Mouse (Mus musculus) megakaryocyte, embryonic 14.5 days (primary cell): ENCODE measurements around the gene Rilp. TPM values are rescaled to one million over a fixed set of nuclear protein-coding genes. Genes with fewer than 3 reads are reported as not detected.

Source experiments
- H3K27me3 ChIP-seq: replicated peaks from 2 replicates; pipeline ENCODE3; 2012; ENCODE audit warnings: inconsistent platforms
- H3K36me3 ChIP-seq: replicated peaks from 2 replicates; pipeline ENCODE3; 2012; ENCODE audit warnings: low read length, inconsistent platforms, mixed read lengths
- H3K4me1 ChIP-seq: 2 replicates; pipeline ENCODE4 v1.6.1; 2012; ENCODE audit warnings: inconsistent platforms
- H3K4me3 ChIP-seq: replicated peaks from 2 replicates; pipeline ENCODE3; 2012; ENCODE audit warnings: moderate library complexity, mild to moderate bottlenecking, inconsistent platforms
- H3K9me3 ChIP-seq: 2 replicates; pipeline ENCODE4 v1.6.1; 2012; ENCODE audit warnings: inconsistent platforms
- FLI1 ChIP-seq: IDR thresholded peaks from 2 replicates; pipeline ENCODE4 v1.6.1; 2012; ENCODE audit warnings: low read length, inconsistent platforms, mixed read lengths
- GATA1 ChIP-seq: IDR thresholded peaks from 3 replicates; pipeline ENCODE4 v1.6.1; 2012; ENCODE audit warnings: mixed read lengths, low read length, inconsistent platforms, borderline replicate concordance
- polyA plus RNA-seq: library from polyadenylated mRNA; stranded (reverse); fragments of >175 nt; gene quantifications from 2 replicates; pipeline ENCODE4 v1.2.3, GENCODE M21; 2012; ENCODE audit warnings: low replicate concordance; ENCODE audit not compliant: insufficient read depth

Rilp gene
- polyA plus RNA-seq, 1 experiment, result 9.5 TPM

- H3K9me3 ChIP-seq, result no peaks in the 10 kb centered on the region
- no peaks in the 10 kb centered on the region for H3K27me3 ChIP-seq
- peak overlapping the region; percentile 86 for H3K4me3 ChIP-seq
- peaks cover 96% of the 10 kb centered on the region for H3K4me1 ChIP-seq
- TF ChIP-seq FLI1 (no peak), GATA1 (no peak)
- H3K36me3 ChIP-seq, result peaks cover 85% of the 10 kb centered on the region
Measured at GRCm38 (mm10) chr11:75538184-75538969, 28.5 kb downstream of the Rilp start.

DNA sequence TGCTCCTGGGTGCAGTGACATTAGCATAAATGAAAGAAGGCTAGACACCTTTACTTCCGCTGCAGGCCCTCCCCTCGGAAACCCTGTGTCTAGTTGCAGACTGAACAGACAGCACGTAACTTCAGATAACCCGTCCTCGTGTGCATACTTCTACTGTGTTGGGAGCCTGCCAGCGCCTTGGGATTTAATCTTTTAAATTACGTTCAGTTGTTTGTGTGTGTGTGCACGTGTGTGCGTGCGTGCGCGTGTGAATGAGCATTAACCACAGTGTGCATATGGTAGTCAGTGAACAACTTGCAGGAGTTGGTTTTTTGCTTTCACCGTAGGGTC is 29.0 kb downstream of the Rilp start:
- no peaks in the 10 kb centered on the region for H3K27me3 ChIP-seq
- no peaks in the 10 kb centered on the region for H3K9me3 ChIP-seq
- H3K4me3 ChIP-seq, result no peak overlapping the region
- H3K4me1 ChIP-seq, result peaks cover 91% of the 10 kb centered on the region
- peaks cover 90% of the 10 kb centered on the region for H3K36me3 ChIP-seq
- TF ChIP-seq FLI1 (no peak), GATA1 (no peak)

GRCm38 (mm10) chr11:75540209-75540608 is 30.3 kb downstream of the Rilp start:
- peaks cover 95% of the 10 kb centered on the region for H3K36me3 ChIP-seq
- peaks cover 91% of the 10 kb centered on the region for H3K4me1 ChIP-seq
- H3K4me3 ChIP-seq, result peak overlapping the region; percentile 78
- no peak for TF ChIP-seq FLI1
- TF ChIP-seq GATA1, result no peak
- no peaks in the 10 kb centered on the region for H3K27me3 ChIP-seq
- H3K9me3 ChIP-seq, result no peaks in the 10 kb centered on the region

DNA sequence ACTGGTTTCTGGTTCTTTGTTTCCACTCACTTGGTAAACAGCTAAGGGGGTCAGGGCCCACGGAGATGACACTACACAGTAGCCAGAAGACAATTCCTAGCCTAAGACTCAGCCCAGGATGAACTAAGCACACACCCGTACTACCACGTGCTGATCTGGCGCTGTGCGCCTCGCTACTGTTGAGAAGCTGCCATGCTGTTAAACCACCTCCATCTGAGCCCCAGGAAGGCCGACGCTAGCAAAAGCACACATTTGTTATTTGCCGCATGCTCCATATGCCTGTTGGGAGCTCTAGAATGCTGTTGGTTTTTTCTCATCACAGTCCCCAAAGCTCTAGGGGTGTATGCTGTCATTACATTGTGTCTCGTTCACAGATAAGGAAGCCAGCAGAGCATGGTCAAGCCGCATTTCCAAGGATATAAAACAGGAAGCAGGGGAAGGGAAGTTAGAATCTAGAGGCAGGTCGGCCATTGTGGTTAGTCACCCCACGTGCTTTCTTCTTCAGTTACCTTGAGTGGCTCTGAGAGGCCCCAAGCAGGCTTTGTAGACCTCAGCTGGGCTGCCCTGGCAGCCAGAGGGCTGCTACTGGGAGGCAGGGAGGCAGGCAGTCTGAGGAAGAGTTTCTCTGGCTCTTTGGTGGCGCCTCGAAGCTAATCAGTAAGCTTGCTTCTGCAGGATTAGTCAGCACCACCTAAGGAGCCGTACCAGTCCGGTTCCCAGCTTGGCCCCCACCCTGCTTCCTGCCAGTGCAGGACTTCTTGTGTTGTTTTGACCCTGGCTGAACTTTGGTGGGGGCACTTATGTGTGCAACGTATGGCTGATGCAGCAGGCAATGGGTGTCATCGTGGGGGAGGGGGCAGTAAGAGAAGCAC is 31.1 kb downstream of the Rilp start:
- TF ChIP-seq FLI1 (no peak), GATA1 (no peak)
- peaks cover 91% of the 10 kb centered on the region for H3K4me1 ChIP-seq
- H3K4me3 ChIP-seq, result peak overlapping the region; percentile 84
- peaks cover 95% of the 10 kb centered on the region for H3K36me3 ChIP-seq
- H3K27me3 ChIP-seq, result no peaks in the 10 kb centered on the region
- no peaks in the 10 kb centered on the region for H3K9me3 ChIP-seq

- no peak overlapping the region for H3K4me3 ChIP-seq
- H3K36me3 ChIP-seq, result peaks cover 96% of the 10 kb centered on the region
- TF ChIP-seq FLI1 (no peak), GATA1 (no peak)
- H3K27me3 ChIP-seq, result no peaks in the 10 kb centered on the region
- no peaks in the 10 kb centered on the region for H3K9me3 ChIP-seq
- H3K4me1 ChIP-seq, result peaks cover 83% of the 10 kb centered on the region
Measured at GRCm38 (mm10) chr11:75544713-75545112, 34.8 kb downstream of the Rilp start.

DNA sequence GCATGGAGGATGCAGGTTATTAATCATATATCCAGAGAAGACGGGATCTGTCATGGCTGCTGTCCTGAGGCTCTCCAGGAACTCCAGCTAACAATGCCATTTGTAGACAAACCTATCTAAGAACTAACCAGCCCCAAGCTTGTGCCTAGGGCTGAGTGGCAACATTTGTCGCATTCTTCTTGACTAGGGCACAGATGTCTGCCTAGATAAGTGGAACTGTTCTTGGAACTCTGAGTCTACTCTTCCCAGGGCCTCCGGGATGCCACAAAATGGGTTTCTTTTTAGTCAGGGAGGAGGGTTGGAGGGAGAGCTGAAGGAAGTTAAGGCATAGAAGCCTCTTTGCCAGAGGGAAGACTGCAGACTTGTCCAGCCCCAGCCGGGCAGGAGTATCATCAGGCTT is 36.2 kb downstream of the Rilp start:
- TF ChIP-seq FLI1, result no peak
- TF ChIP-seq GATA1, result no peak
- Histone ChIP-seq H3K4me1 (peaks cover 81% of the 10 kb centered on the region), H3K27me3 (no peaks in the 10 kb centered on the region), H3K9me3 (no peaks in the 10 kb centered on the region), H3K4me3 (peak overlapping the region; percentile 5), H3K36me3 (peaks cover 97% of the 10 kb centered on the region)

DNA sequence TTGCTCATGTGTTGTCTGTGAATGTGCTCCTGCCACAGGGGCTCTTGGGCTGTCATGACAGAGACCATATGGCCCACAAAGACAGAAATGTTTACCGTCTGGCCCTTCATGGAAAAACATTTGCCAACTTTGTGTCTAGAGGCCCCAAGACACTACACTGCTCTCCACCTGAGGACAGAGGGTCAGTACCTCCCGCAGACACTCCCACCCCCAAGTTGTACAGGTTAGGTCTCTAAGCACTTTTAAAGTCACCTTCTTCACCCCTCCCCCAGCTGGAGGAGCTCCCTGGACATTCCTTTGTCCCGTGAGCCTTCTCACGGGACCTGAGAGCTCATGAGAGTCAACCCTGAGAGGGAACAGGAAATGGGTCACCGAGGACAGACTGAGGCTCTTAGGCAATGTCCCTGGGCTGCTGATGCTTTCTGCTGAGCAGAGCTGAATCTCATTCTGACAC is 39.8 kb downstream of the Rilp start:
- H3K9me3 ChIP-seq, result no peaks in the 10 kb centered on the region
- TF ChIP-seq FLI1, result no peak
- H3K27me3 ChIP-seq, result no peaks in the 10 kb centered on the region
- H3K36me3 ChIP-seq, result peaks cover 94% of the 10 kb centered on the region
- H3K4me3 ChIP-seq, result no peak overlapping the region
- peaks cover 73% of the 10 kb centered on the region for H3K4me1 ChIP-seq

- H3K27me3 ChIP-seq, result no peaks in the 10 kb centered on the region
- H3K9me3 ChIP-seq, result no peaks in the 10 kb centered on the region
- no peak overlapping the region for H3K4me3 ChIP-seq
- peaks cover 92% of the 10 kb centered on the region for H3K36me3 ChIP-seq
- TF ChIP-seq FLI1 (no peak), GATA1 (no peak)
- peaks cover 66% of the 10 kb centered on the region for H3K4me1 ChIP-seq
Measured at GRCm38 (mm10) chr11:75550200-75550946, 40.5 kb downstream of the Rilp start.

- Histone ChIP-seq H3K36me3 (peaks cover 85% of the 10 kb centered on the region), H3K27me3 (no peaks in the 10 kb centered on the region), H3K9me3 (no peaks in the 10 kb centered on the region), H3K4me1 (peaks cover 57% of the 10 kb centered on the region), H3K4me3 (no peak overlapping the region)
- TF ChIP-seq GATA1 (no peak), FLI1 (no peak)
Measured at GRCm38 (mm10) chr11:75551321-75551720, 41.4 kb downstream of the Rilp start.
